Mouse (Mus musculus) lung, embryonic 15.5 days (tissue): ENCODE measurements around the gene Sox5. TPM values are rescaled to one million over a fixed set of nuclear protein-coding genes. Genes with fewer than 3 reads are reported as not detected.

ENCODE experiments used
- ATAC-seq: fragments of 200-750 bp; cut with Nextera tagmentation; 2 replicates; pipeline ENCODE4 v1.8.0; 2017; ENCODE audit warnings: moderate number of reproducible peaks, borderline replicate concordance; ENCODE audit not compliant: low FRiP score, low TSS enrichment; ENCODE audit errors: extremely low read depth
- H3K27ac ChIP-seq: fragments of 300-500 bp; sonication (generic); 2 replicates; pipeline ENCODE4 v1.5.1; 2015; ENCODE audit warnings: moderate library complexity, mild to moderate bottlenecking, inconsistent platforms
- H3K27me3 ChIP-seq: fragments of 300-500 bp; sonication (generic); 2 replicates; pipeline ENCODE4 v1.6.1; 2015; ENCODE audit warnings: inconsistent platforms
- H3K36me3 ChIP-seq: fragments of 300-500 bp; sonication (generic); 2 replicates; pipeline ENCODE4 v1.6.1; 2015; ENCODE audit warnings: inconsistent platforms
- H3K4me1 ChIP-seq: fragments of 300-500 bp; sonication (generic); 2 replicates; pipeline ENCODE4 v1.6.1; 2015; ENCODE audit warnings: inconsistent platforms
- H3K4me2 ChIP-seq: fragments of 300-500 bp; sonication (generic); 2 replicates; pipeline ENCODE4 v1.6.1; 2015; ENCODE audit warnings: inconsistent platforms, mild to moderate bottlenecking, moderate library complexity
- H3K4me3 ChIP-seq: fragments of 300-500 bp; sonication (generic); 2 replicates; pipeline ENCODE4 v1.5.1; 2015; ENCODE audit warnings: mild to moderate bottlenecking, inconsistent platforms
- H3K9ac ChIP-seq: fragments of 300-500 bp; sonication (generic); 2 replicates; pipeline ENCODE4 v1.6.1; 2015; ENCODE audit warnings: inconsistent platforms
- H3K9me3 ChIP-seq: fragments of 300-500 bp; sonication (generic); 2 replicates; pipeline ENCODE4 v1.6.1; 2016; ENCODE audit warnings: inconsistent platforms
- WGBS: fragments of 180-500 bp; shearing (Covaris S2); methylation state at CpG from one replicate; pipeline ENCODE4 v1.1.7; 2015; 5-methylcytosine and 5-hydroxymethylcytosine counted together
- polyA plus RNA-seq: library from polyadenylated mRNA; unstranded; fragments of >200 nt; fragmentation: Nextera tagmentation; extraction: Ambion mirVana; gene quantifications from 2 replicates; pipeline ENCODE4 v1.2.1, GENCODE M21; 2015

Gene Sox5
- polyA plus RNA-seq, 1 experiment from 2014 or later, result 23.7 TPM

DNA sequence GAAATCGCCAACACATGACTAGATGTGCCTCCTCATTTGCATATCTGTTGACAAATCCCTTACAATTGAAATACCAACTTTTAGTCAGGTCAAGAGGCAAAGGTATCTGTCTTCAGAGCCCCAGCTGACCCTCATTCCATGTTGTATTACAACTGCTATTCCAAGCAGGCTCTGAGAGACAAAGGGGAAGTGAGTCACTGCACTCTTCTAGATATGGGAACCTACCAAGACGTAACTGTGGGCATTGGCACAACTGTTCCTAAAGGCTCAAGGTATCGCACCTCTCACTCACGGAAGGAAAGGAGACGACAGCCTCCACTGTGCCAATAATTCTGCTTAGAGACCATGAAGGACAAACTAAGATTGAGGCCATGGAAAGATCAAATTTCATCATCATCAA lies 318.5 kb downstream of the Sox5 start:
- WGBS, result 84% methylated on average over 5 of the region's 5 CpGs
- H3K9ac ChIP-seq, result no peak overlapping the region
- H3K9me3 ChIP-seq, result no peaks in the 10 kb centered on the region
- no peak overlapping the region for H3K4me2 ChIP-seq
- no peaks in the 10 kb centered on the region for H3K4me1 ChIP-seq
- no peaks in the 10 kb centered on the region for H3K27me3 ChIP-seq
- no peak overlapping the region for H3K4me3 ChIP-seq
- H3K27ac ChIP-seq, result no peak overlapping the region
- no peak for ATAC-seq
- no peaks in the 10 kb centered on the region for H3K36me3 ChIP-seq

- no peak overlapping the region for H3K27ac ChIP-seq
- H3K4me1 ChIP-seq, result no peaks in the 10 kb centered on the region
- ATAC-seq, result no peak
- H3K36me3 ChIP-seq, result no peaks in the 10 kb centered on the region
- H3K9ac ChIP-seq, result no peak overlapping the region
- H3K4me2 ChIP-seq, result no peak overlapping the region
- WGBS, result 90% methylated on average over 8 of the region's 8 CpGs
- H3K27me3 ChIP-seq, result no peaks in the 10 kb centered on the region
- H3K9me3 ChIP-seq, result no peaks in the 10 kb centered on the region
- no peak overlapping the region for H3K4me3 ChIP-seq
Measured at GRCm38 (mm10) chr6:144459486-144459885, 322.3 kb downstream of the Sox5 start.

- Histone ChIP-seq H3K9ac (no peak overlapping the region), H3K27ac (no peak overlapping the region)
- no peak for ATAC-seq
Measured at GRCm38 (mm10) chr6:144457500-144457899, 324.3 kb downstream of the Sox5 start.

GRCm38 (mm10) chr6:144454291-144455276 lies 327.2 kb downstream of the Sox5 start:
- no peak overlapping the region for H3K4me2 ChIP-seq
- no peaks in the 10 kb centered on the region for H3K27me3 ChIP-seq
- H3K9me3 ChIP-seq, result no peaks in the 10 kb centered on the region
- no peaks in the 10 kb centered on the region for H3K36me3 ChIP-seq
- no peak overlapping the region for H3K4me3 ChIP-seq
- WGBS, result 55% methylated on average over 11 of the region's 11 CpGs
- no peak overlapping the region for H3K9ac ChIP-seq
- H3K4me1 ChIP-seq, result no peaks in the 10 kb centered on the region
- H3K27ac ChIP-seq, result no peak overlapping the region
- no peak for ATAC-seq

More at GRCm38 (mm10) chr6:144457500-144457899, 324.3 kb downstream of the Sox5 start:
- Histone ChIP-seq H3K36me3 (no peaks in the 10 kb centered on the region), H3K4me3 (no peak overlapping the region), H3K4me1 (no peaks in the 10 kb centered on the region), H3K9me3 (no peaks in the 10 kb centered on the region), H3K27me3 (no peaks in the 10 kb centered on the region), H3K4me2 (no peak overlapping the region)
- 80% methylated on average over 9 of the region's 9 CpGs for WGBS

DNA sequence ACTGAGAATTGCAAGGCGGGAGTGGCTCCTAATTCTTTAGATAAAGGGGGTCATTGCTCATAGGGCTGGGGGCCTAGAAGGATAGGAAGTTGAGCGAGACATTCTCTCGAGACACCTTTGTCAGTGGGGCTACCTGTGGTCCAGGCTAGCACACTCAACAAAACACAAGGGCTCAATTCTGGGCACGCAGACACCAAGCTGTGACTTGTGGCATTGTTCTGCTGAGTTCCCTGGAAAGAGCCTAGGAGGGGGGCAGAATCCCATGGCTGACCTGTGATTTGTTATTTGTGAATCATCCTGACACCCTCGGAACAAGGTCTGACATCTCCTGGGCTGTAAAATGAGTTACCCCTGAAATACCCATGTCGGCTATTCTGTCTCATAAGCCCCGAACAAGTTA lies 328.2 kb downstream of the Sox5 start:
- Histone ChIP-seq H3K27ac (no peak overlapping the region), H3K9me3 (no peaks in the 10 kb centered on the region), H3K4me2 (no peak overlapping the region), H3K27me3 (no peaks in the 10 kb centered on the region), H3K4me3 (no peak overlapping the region), H3K4me1 (no peaks in the 10 kb centered on the region), H3K36me3 (no peaks in the 10 kb centered on the region), H3K9ac (no peak overlapping the region)
- WGBS, result 68% methylated on average over 7 of the region's 7 CpGs
- ATAC-seq, result no peak

GRCm38 (mm10) chr6:144453147-144453546 lies 328.6 kb downstream of the Sox5 start:
- Histone ChIP-seq H3K4me3 (no peak overlapping the region), H3K27ac (no peak overlapping the region), H3K9ac (no peak overlapping the region), H3K27me3 (no peaks in the 10 kb centered on the region), H3K4me2 (no peak overlapping the region), H3K4me1 (no peaks in the 10 kb centered on the region), H3K9me3 (no peaks in the 10 kb centered on the region), H3K36me3 (no peaks in the 10 kb centered on the region)
- 63% methylated on average over 1 of the region's 1 CpGs for WGBS
- no peak for ATAC-seq

DNA sequence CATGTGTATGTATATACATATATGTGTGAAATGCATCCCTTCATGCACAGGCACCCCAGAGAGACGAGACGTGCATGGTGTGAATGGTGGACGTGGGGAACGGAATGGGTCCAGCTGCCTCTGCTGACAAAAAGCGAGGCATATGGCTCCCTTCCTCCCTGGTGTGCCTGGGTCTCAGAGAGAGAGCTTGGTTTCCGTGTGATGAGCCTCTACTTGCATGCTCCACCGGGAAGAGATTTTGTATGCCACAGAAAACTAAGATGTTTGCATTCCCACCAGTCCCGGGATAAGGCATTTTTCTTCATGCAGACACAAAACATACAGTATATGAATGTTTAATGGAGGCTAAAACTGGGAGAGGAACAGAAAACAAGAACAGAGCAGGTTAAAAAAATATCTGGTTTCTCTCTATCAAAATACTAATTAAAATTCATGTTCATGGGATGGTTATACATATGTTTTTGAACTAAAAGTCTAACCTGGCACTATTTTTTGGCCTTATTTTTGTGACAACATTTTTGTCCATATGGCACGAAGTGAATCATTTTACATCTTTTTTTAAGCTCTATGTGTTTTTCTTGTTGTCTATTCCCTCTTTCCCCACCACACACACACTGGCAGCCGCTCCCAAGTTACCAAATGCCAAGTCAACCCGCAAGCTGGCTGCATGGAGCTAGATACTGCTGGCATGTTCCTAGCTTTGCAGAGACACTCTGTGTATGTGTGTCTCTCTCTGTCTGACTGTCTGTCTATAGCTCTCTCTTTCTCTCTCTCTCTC lies 329.4 kb downstream of the Sox5 start:
- Histone ChIP-seq H3K27ac (no peak overlapping the region), H3K36me3 (no peaks in the 10 kb centered on the region), H3K4me2 (no peak overlapping the region), H3K9ac (no peak overlapping the region), H3K9me3 (no peaks in the 10 kb centered on the region), H3K4me3 (no peak overlapping the region), H3K27me3 (no peaks in the 10 kb centered on the region), H3K4me1 (no peaks in the 10 kb centered on the region)
- no peak for ATAC-seq
- WGBS, result 85% methylated on average over 11 of the region's 11 CpGs

GRCm38 (mm10) chr6:144451631-144452030 lies 330.1 kb downstream of the Sox5 start:
- Histone ChIP-seq H3K9me3 (no peaks in the 10 kb centered on the region), H3K27ac (no peak overlapping the region), H3K36me3 (no peaks in the 10 kb centered on the region), H3K9ac (no peak overlapping the region), H3K4me3 (no peak overlapping the region), H3K4me1 (no peaks in the 10 kb centered on the region), H3K4me2 (no peak overlapping the region), H3K27me3 (no peaks in the 10 kb centered on the region)
- no peak for ATAC-seq
- 93% methylated on average over 4 of the region's 4 CpGs for WGBS

DNA sequence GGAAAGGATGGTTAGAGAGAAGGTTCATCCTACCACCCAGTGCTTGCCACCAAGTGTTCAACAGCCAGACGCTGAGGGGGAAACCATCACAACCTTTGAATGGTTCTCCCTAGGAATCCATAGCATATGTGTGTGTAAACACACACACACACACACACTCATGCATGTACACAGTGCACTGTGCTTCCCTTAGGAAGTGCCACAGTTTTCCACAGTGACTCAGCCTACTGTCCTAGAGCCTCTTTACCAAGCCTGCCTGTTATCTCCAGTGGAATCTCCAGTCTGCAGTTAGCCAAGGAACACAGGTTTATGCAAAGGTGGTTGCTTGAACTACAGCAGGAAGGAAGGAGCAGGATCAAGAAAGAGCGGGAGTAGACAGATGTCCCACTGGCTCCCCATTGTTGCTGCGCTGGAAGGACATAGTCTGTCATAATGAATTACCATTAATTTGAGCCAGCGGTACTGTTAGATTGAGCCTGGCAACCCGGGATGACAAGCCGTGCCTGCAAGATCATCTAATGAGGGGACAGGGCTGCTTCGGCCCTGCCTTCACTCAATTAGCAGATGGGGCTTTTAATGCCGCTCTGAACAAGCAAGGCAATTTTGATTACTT lies 335.9 kb downstream of the Sox5 start:
- no peaks in the 10 kb centered on the region for H3K36me3 ChIP-seq
- H3K9me3 ChIP-seq, result no peaks in the 10 kb centered on the region
- no peak overlapping the region for H3K9ac ChIP-seq
- WGBS, result 65% methylated on average over 8 of the region's 8 CpGs
- H3K4me1 ChIP-seq, result no peaks in the 10 kb centered on the region
- H3K4me2 ChIP-seq, result no peak overlapping the region
- no peak for ATAC-seq
- no peak overlapping the region for H3K27ac ChIP-seq
- no peaks in the 10 kb centered on the region for H3K27me3 ChIP-seq
- H3K4me3 ChIP-seq, result no peak overlapping the region

DNA sequence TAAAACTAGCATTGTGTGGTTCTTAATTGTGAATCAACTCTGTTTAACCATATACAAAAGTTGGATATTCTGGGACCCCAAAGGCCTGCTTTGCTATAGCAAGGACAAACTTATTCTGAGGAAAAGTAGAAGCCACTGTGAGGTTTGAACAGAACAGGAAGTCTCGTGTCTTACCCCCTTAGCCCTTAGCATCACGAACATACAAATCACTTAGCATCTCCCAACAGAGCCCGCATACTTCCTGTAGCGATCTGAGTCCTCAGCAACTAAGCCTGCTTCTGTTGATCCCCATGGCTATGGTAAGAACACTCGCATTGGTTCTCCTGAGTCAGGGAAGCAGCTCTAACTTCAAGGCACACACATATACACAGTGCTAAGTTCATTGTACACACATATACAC lies 337.4 kb downstream of the Sox5 start:
- no peaks in the 10 kb centered on the region for H3K36me3 ChIP-seq
- H3K27me3 ChIP-seq, result no peaks in the 10 kb centered on the region
- H3K9ac ChIP-seq, result no peak overlapping the region
- no peak overlapping the region for H3K4me3 ChIP-seq
- H3K9me3 ChIP-seq, result no peaks in the 10 kb centered on the region
- no peak for ATAC-seq
- WGBS, result 73% methylated on average over 5 of the region's 5 CpGs
- no peaks in the 10 kb centered on the region for H3K4me1 ChIP-seq
- no peak overlapping the region for H3K27ac ChIP-seq
- H3K4me2 ChIP-seq, result no peak overlapping the region

GRCm38 (mm10) chr6:144443681-144444080 lies 338.1 kb downstream of the Sox5 start:
- no peak overlapping the region for H3K27ac ChIP-seq
- no peak for ATAC-seq
- H3K27me3 ChIP-seq, result no peaks in the 10 kb centered on the region
- H3K4me2 ChIP-seq, result no peak overlapping the region
- H3K4me1 ChIP-seq, result no peaks in the 10 kb centered on the region
- H3K36me3 ChIP-seq, result no peaks in the 10 kb centered on the region
- WGBS, result 60% methylated on average over 1 of the region's 1 CpGs
- no peaks in the 10 kb centered on the region for H3K9me3 ChIP-seq
- no peak overlapping the region for H3K4me3 ChIP-seq
- no peak overlapping the region for H3K9ac ChIP-seq

GRCm38 (mm10) chr6:144429276-144429675 lies 352.5 kb downstream of the Sox5 start:
- Histone ChIP-seq H3K4me3 (no peak overlapping the region), H3K9ac (no peak overlapping the region), H3K4me2 (no peak overlapping the region), H3K9me3 (no peaks in the 10 kb centered on the region), H3K4me1 (no peaks in the 10 kb centered on the region), H3K36me3 (no peaks in the 10 kb centered on the region), H3K27ac (no peak overlapping the region), H3K27me3 (no peaks in the 10 kb centered on the region)
- WGBS, result 69% methylated on average over 5 of the region's 5 CpGs
- ATAC-seq, result no peak
